Mouse (Mus musculus) bone marrow, adult 2 months (tissue): ENCODE measurements around the gene Snap23.

Experiments used
- CTCF ChIP-seq: fragments of 200-500 bp; IDR thresholded peaks from 2 replicates; pipeline ENCODE4 v1.5.1; 2011; ENCODE audit warnings: low read length, control low read depth; ENCODE audit not compliant: control insufficient read depth, insufficient read depth
- POLR2A ChIP-seq: fragments of 200-500 bp; IDR thresholded peaks from 2 replicates; pipeline ENCODE4 v1.6.1; 2011; ENCODE audit warnings: low read depth, mild to moderate bottlenecking, control low read depth, low read length, borderline replicate concordance; ENCODE audit not compliant: control insufficient read depth

DNA sequence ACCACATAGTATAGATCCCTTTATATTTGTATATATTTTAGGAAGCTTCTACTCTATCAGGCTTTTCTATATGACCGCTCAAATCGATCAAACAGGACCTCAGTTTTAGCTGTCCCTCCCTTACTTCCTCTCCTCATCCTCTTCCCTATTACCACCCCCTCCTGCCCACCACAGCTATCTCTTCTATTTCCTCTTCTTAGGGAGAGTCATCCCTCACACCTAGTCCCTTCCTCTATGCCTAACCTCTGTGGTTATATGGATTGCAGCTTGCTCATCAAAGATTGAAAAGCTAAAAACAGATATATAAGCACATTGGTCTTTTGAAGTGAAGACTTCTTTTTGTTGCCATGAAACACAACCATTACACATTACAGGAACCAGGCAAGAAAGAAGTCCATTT lies 22.7 kb upstream of the Snap23 start:
- TF ChIP-seq POLR2A (no peak), CTCF (no peak)
